Mouse (Mus musculus) kidney, adult 9 months (tissue): ENCODE results near the gene Ntng1.
A peak's percentile ranks its signal among the peaks of the same experiment; 100 is the strongest.

ENCODE experiments used
- DNase-seq: peaks from one replicate; pipeline ENCODE4 v3.0.0; 2022

Ntng1 gene

GRCm38 (mm10) chr3:110054125-110054524, 89.7 kb downstream of the Ntng1 start:
- DNase-seq: no peak

DNA sequence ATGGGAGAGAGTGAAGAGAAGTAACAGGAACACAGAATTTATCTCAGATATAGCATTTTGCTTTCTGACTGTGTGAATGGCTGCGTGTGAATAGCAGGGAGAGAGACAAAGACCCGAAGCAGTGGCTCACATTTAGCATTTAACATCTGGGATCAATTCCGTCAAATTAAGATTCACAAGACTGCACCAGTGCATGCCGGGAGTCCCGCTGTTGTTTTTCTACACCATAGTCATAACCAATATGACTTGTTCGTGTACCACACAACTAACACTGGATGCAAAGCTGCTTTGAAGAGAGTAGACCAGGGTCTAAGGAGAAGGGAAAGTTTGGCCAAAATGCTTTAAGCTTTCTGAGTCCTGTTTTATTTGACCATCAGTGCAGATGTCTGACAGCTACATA, 95.7 kb downstream of the Ntng1 start:
- DNase-seq: no peak

- DNase-seq: no peak
These were observed 97.1 kb downstream of the Ntng1 start for GRCm38 (mm10) chr3:110046750-110047149.

GRCm38 (mm10) chr3:110044209-110044608, 99.6 kb downstream of the Ntng1 start:
- no peak for DNase-seq

DNA sequence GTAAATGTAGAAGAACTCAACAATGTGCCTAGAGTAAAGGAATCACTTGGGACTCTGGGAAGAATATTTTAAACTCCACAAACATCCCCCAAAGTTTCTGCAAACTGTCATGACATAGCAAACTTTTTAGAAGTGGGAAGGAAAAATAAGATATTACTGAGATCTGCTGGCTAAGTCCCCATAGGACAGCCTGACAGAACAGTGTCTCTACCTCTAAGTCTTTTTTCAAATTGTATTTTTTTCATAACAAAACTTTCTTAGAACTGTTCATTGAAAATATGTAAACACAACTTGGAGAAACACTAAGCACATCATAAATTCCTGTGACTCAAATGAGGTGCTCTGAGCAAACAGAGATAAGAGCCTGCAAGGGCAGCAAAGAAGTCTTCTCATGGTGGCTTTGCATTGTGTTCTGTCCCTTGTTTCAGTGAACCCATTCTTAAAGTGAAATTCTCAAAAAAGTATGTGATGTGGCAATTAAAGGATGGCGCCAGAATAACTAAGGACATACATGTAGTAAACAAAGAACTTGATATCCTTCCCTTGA, 100.1 kb downstream of the Ntng1 start:
- no peak for DNase-seq

- no peak for DNase-seq
These were observed 120.8 kb downstream of the Ntng1 start for GRCm38 (mm10) chr3:110022783-110023599.

DNA sequence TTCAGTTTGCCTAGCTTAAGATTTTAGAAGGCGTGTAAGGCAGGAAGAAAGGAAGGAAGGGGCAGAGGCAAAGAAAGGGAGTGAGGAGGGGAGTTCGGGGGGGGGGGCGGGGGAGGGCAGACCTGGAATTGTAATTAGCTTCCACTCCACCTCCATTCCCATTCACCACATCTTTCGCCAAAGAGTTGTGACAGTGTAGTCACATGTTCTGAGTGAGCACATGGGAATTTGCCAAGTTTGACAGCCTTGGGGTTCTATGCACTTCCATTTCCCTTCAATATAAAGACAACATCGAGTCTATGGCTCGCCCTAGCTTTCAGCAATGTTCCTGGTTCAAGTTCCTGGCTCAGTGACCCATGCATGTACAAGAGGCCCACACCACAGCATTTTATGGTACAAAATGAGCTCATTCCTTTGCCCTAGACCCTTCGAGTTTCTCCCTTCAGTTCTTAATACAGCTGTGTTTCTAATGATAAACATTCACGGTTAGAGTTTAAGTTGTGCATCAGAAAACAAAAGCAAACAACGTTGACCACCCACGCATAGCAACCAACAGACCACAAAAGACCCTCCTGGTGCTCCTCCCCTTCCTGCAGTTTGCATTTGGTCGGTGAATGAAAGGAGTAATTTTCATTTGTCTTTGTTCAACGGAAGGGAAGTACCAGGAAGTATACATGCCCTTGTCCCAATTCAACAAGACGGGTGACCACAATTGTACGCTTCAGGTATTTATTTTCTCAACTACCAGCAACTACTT, 132.8 kb downstream of the Ntng1 start:
- no peak for DNase-seq

- DNase-seq: no peak
These were observed 133.4 kb downstream of the Ntng1 start for GRCm38 (mm10) chr3:110010441-110010840.

DNA sequence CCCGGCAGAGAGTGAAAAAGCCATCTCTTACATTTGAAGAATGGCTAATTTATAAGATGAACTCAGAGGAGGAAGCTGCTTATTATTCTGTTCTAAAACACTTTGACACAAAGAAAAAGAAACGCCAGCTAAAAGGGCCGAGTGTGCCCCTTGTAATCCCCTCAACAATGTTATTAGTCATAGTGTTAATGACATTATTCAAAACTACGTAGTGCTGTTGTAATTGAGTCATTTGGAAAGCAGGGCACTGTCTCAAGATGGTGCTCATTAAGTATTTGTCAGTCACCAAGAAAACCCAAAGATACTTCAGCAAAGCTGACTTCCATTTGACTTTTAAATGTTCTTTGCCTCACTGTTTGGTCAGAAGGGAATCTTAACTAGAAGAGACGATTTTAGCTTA, 143.5 kb downstream of the Ntng1 start:
- DNase-seq: no peak

DNA sequence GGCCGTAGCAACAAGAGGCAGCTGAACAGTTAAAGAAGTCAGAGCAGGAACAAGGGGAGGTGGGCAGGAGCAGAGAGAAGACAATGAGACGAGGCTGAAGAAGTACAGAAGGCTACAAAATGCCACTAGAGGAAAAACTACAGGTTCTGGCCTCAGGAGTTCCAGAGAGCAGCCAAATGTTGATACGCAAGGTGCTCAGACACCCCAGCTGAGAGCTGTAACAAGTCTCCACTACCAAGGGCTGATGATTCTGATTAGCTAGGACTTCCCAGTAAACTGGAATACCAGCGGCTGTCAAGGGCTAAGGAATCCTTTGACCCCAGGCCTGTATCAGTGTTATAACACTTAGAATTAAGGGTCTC, 148.2 kb downstream of the Ntng1 start:
- DNase-seq: no peak

DNA sequence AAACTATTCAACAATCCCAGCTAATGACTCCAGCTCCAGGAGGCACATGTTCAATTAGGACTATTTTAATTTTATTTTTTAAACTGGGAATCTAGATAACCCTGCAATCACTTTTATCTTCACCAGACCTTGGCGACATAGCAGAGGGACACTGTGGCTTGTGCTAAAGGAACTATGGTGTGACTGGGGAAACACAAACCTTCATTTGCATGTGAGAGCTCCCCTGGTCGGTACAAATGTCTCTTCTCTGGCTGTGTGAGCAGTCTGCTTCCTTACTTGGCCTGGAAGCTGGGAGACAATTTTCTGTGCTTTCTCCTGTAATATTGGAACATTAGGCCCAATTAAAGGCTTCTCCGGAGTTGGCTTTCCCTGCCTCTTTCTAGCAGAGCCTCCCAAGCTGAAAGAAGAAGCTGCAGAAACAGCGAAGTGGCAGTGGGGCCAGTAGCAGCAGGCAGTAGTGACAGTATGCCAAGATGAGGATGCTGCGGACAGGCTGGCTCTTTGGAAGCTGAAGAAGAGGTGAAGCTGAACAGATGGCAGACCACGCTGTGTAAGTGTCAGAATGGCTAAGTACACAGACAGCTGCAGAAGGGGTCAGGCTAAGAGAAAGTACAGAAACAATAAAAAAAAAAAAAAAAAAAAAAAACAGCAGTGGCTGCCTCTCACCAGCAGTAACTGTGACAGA, 148.7 kb downstream of the Ntng1 start:
- DNase-seq: no peak

- DNase-seq: no peak
These were observed 159.7 kb downstream of the Ntng1 start for GRCm38 (mm10) chr3:109984086-109984485.

- DNase-seq: no peak
These were observed 166.2 kb downstream of the Ntng1 start for GRCm38 (mm10) chr3:109977614-109978013.

DNA sequence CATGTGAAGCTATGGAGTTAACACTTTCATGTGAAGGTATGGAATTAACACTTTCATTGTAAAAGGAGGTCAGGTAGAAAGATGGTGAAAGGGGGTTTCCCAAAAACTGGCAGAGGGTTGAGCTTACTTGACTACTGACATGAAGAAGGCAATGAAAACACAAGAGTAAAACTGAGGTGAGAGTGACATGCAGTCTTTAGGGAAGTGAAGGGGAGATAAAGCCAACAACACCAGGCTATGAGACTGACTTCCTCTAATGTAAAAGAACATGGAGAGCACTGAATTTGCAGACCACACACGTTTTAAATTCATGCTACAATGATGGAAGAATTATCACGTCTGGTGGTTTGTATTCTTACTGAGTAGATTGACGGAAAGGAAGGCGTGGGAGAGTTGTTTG, 168.7 kb downstream of the Ntng1 start:
- no peak for DNase-seq

DNA sequence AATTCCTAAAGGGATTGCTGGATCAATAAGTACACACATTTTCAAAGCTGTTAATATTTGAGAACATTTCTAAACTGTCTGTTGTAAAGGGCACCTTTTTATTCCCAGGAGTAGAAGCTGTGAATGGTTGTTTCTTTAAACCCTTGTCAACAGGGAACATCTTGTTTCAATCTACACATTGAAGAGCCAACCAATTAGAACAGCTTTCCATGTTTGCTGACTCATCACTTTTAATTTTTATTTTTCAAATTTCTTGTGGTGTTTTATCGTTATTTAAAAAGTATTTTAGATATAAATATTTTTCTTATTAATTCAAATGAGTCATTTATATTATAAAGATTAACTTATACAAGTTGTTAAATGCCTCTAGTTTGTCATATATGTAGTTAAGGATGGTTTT, 172.3 kb downstream of the Ntng1 start:
- DNase-seq: no peak

DNA sequence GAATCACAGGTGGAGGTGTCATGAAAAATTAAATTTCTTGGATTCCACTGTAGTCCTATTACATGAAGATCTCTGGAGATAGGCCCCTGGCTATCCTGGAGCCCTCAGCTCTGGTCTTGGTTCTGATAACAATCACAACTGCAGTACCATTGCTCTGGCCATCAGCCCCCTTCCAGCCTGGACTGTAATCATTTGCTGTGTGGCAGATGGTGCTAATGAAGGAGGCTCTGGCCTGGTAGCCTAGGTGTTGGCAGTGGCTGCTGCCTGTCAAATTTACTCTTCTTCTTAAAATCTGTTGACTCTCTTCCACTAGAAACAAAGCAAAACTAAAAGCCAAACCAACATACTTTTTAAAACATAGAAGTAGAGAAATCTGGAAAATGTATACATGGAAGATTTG, 173.6 kb downstream of the Ntng1 start:
- DNase-seq: no peak

- DNase-seq: peak; percentile 22
These were observed 181.2 kb downstream of the Ntng1 start for GRCm38 (mm10) chr3:109962631-109963030.

DNA sequence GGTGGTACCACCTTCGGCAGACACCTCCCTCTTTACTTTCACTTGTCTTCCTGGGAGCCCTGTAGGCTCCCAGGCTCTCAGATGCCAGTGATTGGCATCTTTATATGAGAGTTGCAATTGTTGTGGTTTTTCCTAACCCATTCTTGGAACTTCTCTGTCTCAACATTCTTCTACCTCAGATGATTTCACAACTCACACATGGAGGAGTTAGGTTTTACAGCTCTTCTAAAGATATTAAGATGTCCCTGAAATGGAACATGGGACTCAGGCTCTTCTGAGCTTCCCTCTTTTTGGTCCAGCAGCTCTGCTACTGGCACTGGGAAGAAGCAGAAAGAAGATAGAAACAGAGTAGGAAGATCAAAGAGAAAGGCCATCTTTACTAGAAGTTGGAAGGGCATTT, 200.9 kb downstream of the Ntng1 start:
- no peak for DNase-seq

GRCm38 (mm10) chr3:109937634-109938033, 206.2 kb downstream of the Ntng1 start:
- no peak for DNase-seq

GRCm38 (mm10) chr3:109936275-109936674, 207.5 kb downstream of the Ntng1 start:
- DNase-seq: no peak

DNA sequence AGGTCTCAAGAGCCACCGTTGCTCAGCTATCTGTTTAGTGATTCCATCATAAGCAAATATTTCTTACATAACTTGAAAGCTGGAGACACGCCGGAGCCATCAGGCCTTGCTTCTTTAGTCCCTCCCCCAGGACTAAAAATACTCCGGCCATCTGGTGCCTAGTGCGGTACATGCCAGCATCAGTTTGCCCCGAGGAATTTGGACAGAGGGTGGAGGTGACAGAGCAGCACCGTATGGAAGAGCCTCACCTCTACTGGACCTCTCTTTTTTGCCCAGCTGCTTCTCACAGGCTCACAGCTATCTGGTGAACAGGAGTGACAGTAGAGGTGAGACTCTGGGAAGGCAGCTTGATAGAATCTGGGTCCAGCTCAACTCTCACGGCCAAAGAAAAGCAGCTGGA, 211.6 kb downstream of the Ntng1 start:
- DNase-seq: no peak

- no peak for DNase-seq
These were observed 212.8 kb downstream of the Ntng1 start for GRCm38 (mm10) chr3:109931021-109931420.

DNA sequence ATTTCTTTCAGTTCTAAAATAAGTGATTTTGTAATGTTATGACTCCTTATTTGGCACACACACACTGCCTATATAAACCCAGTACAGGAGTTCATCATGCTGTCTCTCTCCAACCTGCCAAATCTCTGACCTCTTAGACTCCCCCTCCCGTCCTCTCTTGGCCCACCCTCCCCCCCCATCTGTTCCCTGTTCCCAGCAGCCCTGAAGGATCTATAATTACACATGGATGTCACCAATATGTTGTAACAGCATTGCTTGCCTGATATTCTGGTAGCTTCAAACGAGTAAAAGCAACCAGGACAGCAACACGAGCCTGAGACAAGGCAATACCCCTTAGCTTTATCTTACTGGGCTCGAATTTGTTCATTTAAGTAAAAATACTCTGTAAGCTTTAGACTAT, 220.0 kb downstream of the Ntng1 start:
- no peak for DNase-seq

DNA sequence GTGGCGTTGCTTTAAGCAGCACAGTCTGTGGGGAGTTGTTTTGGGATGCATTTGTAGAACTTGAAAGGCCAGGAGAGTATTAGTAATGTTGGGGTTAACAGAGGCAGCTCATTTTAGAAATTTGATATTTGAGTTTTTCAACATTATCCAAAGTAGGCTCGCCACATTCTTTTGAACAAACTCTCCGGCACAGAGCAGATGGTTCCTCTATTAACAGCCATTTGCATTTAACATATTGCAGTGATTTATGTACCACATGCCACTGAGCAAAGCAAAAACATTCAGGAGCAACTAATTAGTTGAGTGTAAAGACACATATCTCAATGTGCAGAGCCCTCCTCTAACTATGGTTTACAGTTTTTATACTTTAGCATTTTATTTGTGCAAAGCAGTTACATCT, 224.8 kb downstream of the Ntng1 start:
- DNase-seq: no peak
